In genomic region chr5:36725861-36726260, GRCm38 (mm10) we compare ENCODE assay signal across 16 mouse cellular contexts. TPM values are rescaled to one million over a fixed set of nuclear protein-coding genes. Genes with fewer than 3 reads are reported as not detected.
DNase-seq lines count a peak whose midpoint lies in the region; ATAC-seq and TF ChIP-seq lines count a peak whose summit lies in the region.
"Had no signal": no experiment of that assay in that cellular context is flagged by ENCODE, and none has a peak within 500 bp of the region (broad histone marks: within the 10 kb centered on the region; RNA-seq: fewer than 3 reads in every experiment).

No protein-coding gene starts in this region.

- TF ChIP-seq CTCF in kidney, postnatal 0 days (IDR thresholded peaks at IDR 0.05; ENCODE audit: low read depth) = no peak
- TF ChIP-seq CTCF in liver, postnatal 0 days (IDR thresholded peaks at IDR 0.05; ENCODE audit: low read depth) = no peak

- no peak for DNase-seq in heart, embryonic 10.5 days (ENCODE audit: low spot score)
- no peak for DNase-seq in heart, postnatal 14 days
- DNase-seq in intestine, embryonic 14.5 days (ENCODE audit: low spot score) = no peak
- DNase-seq in kidney, postnatal 0 days (ENCODE audit: low spot score) = peak; percentile 47
- no peak for DNase-seq in liver, postnatal 0 days
- no peak for DNase-seq in yolk sac, embryonic 10.5 days (ENCODE audit: low spot score)
- no peak for DNase-seq in B cell, adult 2 months
- DNase-seq in urinary bladder, postnatal 36 days (ENCODE audit: low spot score in 2 of 2) = no peak
- DNase-seq: gastrocnemius, postnatal 10 days; lung, adult 2 months; right cerebral cortex, postnatal 4 days; thymus, postnatal 14 days had no signal

- intact Hi-C loops in heart, postnatal 14 days (cut with DNase I) = no loop called here

- H3K4me2 ChIP-seq in intestine, embryonic 14.5 days (ENCODE audit: low read length) = no peak overlapping the region
- H3K4me2 ChIP-seq in kidney, postnatal 0 days (ENCODE audit: low read length) = peak overlapping the region; percentile 23; the same call in 1 of the 2 replicates
- H3K4me2 ChIP-seq in liver, postnatal 0 days (ENCODE audit: low read depth, low read length) = peak overlapping the region; percentile 59

- no peak for ATAC-seq in intestine, embryonic 14.5 days (replicated peaks; ENCODE audit: low FRiP score, low TSS enrichment, low read depth)
- ATAC-seq in kidney, postnatal 0 days (replicated peaks; ENCODE audit: low FRiP score, low read depth) = peak; percentile 55
- no peak for ATAC-seq in liver, postnatal 0 days
- ATAC-seq: hindbrain, postnatal 0 days had no signal

- no peak for TF ChIP-seq EP300 in liver, postnatal 0 days (IDR thresholded peaks at IDR 0.05; ENCODE audit: low read depth)

- H3K36me3 ChIP-seq in heart, embryonic 10.5 days = no peaks in the 10 kb centered on the region
- no peaks in the 10 kb centered on the region for H3K36me3 ChIP-seq in intestine, embryonic 14.5 days (ENCODE audit: control insufficient read depth, insufficient read depth, low read length)
- H3K36me3 ChIP-seq in kidney, postnatal 0 days (ENCODE audit: insufficient read depth, low read length) = no peaks in the 10 kb centered on the region
- H3K36me3 ChIP-seq in liver, postnatal 0 days (replicated peaks; ENCODE audit: insufficient read depth, low read length) = no peaks in the 10 kb centered on the region
- H3K36me3 ChIP-seq: heart, embryonic 13.5 days; midbrain, embryonic 10.5 days had no signal

- no peak overlapping the region for H3K9ac ChIP-seq in intestine, embryonic 14.5 days (ENCODE audit: low read length)
- H3K9ac ChIP-seq in kidney, postnatal 0 days (ENCODE audit: low read depth, low read length) = no peak overlapping the region
- H3K9ac ChIP-seq in liver, postnatal 0 days (replicated peaks) = peak overlapping the region; percentile 48

- H3K9me3 ChIP-seq in heart, embryonic 10.5 days = no peaks in the 10 kb centered on the region
- no peaks in the 10 kb centered on the region for H3K9me3 ChIP-seq in intestine, embryonic 14.5 days (ENCODE audit: control insufficient read depth, low read length)
- H3K9me3 ChIP-seq in kidney, postnatal 0 days (replicated peaks; ENCODE audit: low read length) = no peaks in the 10 kb centered on the region
- no peaks in the 10 kb centered on the region for H3K9me3 ChIP-seq in liver, postnatal 0 days (ENCODE audit: low read length)
- H3K9me3 ChIP-seq: heart, embryonic 13.5 days; midbrain, embryonic 10.5 days had no signal

- no peak overlapping the region for H3K4me3 ChIP-seq in heart, embryonic 10.5 days
- H3K4me3 ChIP-seq in intestine, embryonic 14.5 days (ENCODE audit: low read depth, low read length) = no peak overlapping the region
- H3K4me3 ChIP-seq in kidney, postnatal 0 days (replicated peaks; ENCODE audit: low read depth, low read length) = no peak overlapping the region
- peak overlapping the region; percentile 21 for H3K4me3 ChIP-seq in liver, postnatal 0 days (ENCODE audit: low read depth, low read length)
- H3K4me3 ChIP-seq: heart, embryonic 13.5 days; midbrain, embryonic 10.5 days; myocyte had no signal

- WGBS in heart, embryonic 10.5 days = 69% methylated on average over 12 of the region's 12 CpGs
- 37% methylated on average over 12 of the region's 12 CpGs for WGBS in intestine, embryonic 14.5 days
- WGBS in kidney, postnatal 0 days = 43% methylated on average over 12 of the region's 12 CpGs
- WGBS in liver, postnatal 0 days (ENCODE audit: insufficient replicate concordance) = 63% methylated on average over 12 of the region's 12 CpGs

- peak overlapping the region; percentile 60 for H3K27ac ChIP-seq in heart, embryonic 10.5 days
- peak overlapping the region; percentile 24; the same call in 1 of the 2 replicates for H3K27ac ChIP-seq in intestine, embryonic 14.5 days (ENCODE audit: low read depth)
- peak overlapping the region; percentile 84 for H3K27ac ChIP-seq in kidney, postnatal 0 days
- H3K27ac ChIP-seq in liver, postnatal 0 days (ENCODE audit: low read depth) = peak overlapping the region; percentile 93
- H3K27ac ChIP-seq: heart, embryonic 13.5 days; hindbrain, postnatal 0 days; midbrain, embryonic 10.5 days had no signal

- H3K4me1 ChIP-seq in heart, embryonic 10.5 days = peaks cover 54% of the 10 kb centered on the region
- H3K4me1 ChIP-seq in intestine, embryonic 14.5 days (replicated peaks; ENCODE audit: control insufficient read depth, insufficient read depth, low read length) = 0 out of 2 replicates have a peak, but pooled peaks cover 3% of the 10 kb centered on the region
- H3K4me1 ChIP-seq in kidney, postnatal 0 days (replicated peaks; ENCODE audit: insufficient read depth, low read length) = no peaks in the 10 kb centered on the region
- peaks cover 53% of the 10 kb centered on the region for H3K4me1 ChIP-seq in liver, postnatal 0 days (ENCODE audit: insufficient read depth)

- no peaks in the 10 kb centered on the region for H3K27me3 ChIP-seq in heart, embryonic 10.5 days (ENCODE audit: insufficient read depth, poor library complexity, severe bottlenecking)
- H3K27me3 ChIP-seq in intestine, embryonic 14.5 days (replicated peaks; ENCODE audit: control insufficient read depth, insufficient read depth, low read length) = no peaks in the 10 kb centered on the region
- H3K27me3 ChIP-seq in kidney, postnatal 0 days (ENCODE audit: insufficient read depth, low read length) = no peaks in the 10 kb centered on the region
- H3K27me3 ChIP-seq in liver, postnatal 0 days (ENCODE audit: insufficient read depth, low read length) = no peaks in the 10 kb centered on the region
- H3K27me3 ChIP-seq: heart, embryonic 13.5 days had no signal

RNA-seq across cellular contexts. Expression of gene Bloc1s4, which starts 22.6 kb away (rescaled TPM):
- 19.5 and 27.1 TPM in 2 replicates for polyA plus RNA-seq in heart, embryonic 10.5 days (2016; fragmentation: Nextera tagmentation; extraction: Ambion mirVana)
- 10 to 100 TPM; 11.9 to 12.2 TPM for total RNA-seq in heart, postnatal 14 days (2021)
- polyA plus RNA-seq in intestine, embryonic 14.5 days (2014; fragmentation: Nextera tagmentation; extraction: Ambion mirVana) = 20.9 and 22.8 TPM in 2 replicates
- polyA plus RNA-seq in kidney, postnatal 0 days (2015; fragmentation: Nextera tagmentation; extraction: Ambion mirVana) = 31.1 and 33.7 TPM in 2 replicates
- 14.6 and 17.9 TPM in 2 replicates for polyA plus RNA-seq in liver, postnatal 0 days (2015; fragmentation: Nextera tagmentation; extraction: Ambion mirVana)

RNA-seq across cellular contexts. Expression of gene D5Ertd579e, which starts 30.0 kb away (rescaled TPM):
- 25.5 and 33.7 TPM in 2 replicates for polyA plus RNA-seq in heart, embryonic 10.5 days (2016; fragmentation: Nextera tagmentation; extraction: Ambion mirVana)
- 10 to 100 TPM; 88.3 to 89.1 TPM for total RNA-seq in heart, postnatal 14 days (2021)
- polyA plus RNA-seq in intestine, embryonic 14.5 days (2014; fragmentation: Nextera tagmentation; extraction: Ambion mirVana) = 25.8 and 28.3 TPM in 2 replicates
- polyA plus RNA-seq in kidney, postnatal 0 days (2015; fragmentation: Nextera tagmentation; extraction: Ambion mirVana) = 19.8 and 19.9 TPM in 2 replicates
- polyA plus RNA-seq in liver, postnatal 0 days (2015; fragmentation: Nextera tagmentation; extraction: Ambion mirVana) = 15.9 and 18.5 TPM in 2 replicates

Comparison
In these comparisons a context has a peak if more than half of its experiments do, and no peak if none do; other contexts are left out.
1. H3K27ac ChIP-seq: peak in every context shown above with its lines; median percentile 93 in liver, postnatal 0 days; 84 in kidney, postnatal 0 days; 60 in heart, embryonic 10.5 days; 24 in intestine, embryonic 14.5 days.